Mouse (Mus musculus) liver, adult 2 months (tissue): ENCODE data around the gene Ppef2.

Experiments used
- CTCF ChIP-seq: fragments of 200-500 bp; IDR thresholded peaks from 2 replicates; pipeline ENCODE4 v1.5.1; 2011; ENCODE audit warnings: low read depth, low read length, control low read depth
- POLR2A ChIP-seq: fragments of 200-500 bp; IDR thresholded peaks from 2 replicates; pipeline ENCODE4 v1.6.1; 2011; ENCODE audit warnings: low read length, control low read depth; ENCODE audit not compliant: insufficient read depth; ENCODE audit errors: extremely low read depth

DNA sequence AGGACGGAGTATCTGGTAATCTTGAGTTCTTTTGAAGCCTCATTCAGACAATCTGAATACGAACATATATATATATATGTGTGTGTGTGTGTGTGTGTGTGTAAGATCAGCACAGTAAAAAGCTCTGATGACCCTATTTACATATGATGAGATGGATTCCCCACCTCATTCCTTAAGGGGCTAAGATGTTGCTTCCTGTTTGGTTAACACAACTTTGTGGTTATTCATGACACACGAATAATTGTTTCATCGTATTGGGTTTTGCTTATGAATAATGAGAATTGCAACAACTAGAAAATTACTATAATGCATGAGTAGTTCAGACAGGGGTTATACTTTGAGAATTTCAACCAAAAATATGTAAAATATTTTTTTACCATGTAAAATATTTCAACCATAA is 40.8 kb downstream of the Ppef2 start, which contains the start of gene U90926:
- TF ChIP-seq CTCF (no peak), POLR2A (no peak)
